Mouse (Mus musculus) splenic B cell, adult 2 months (primary cell): ENCODE measurements around the gene Acer3.

Experiments
- DNase-seq: peaks from one replicate; pipeline ENCODE4 v3.0.0-alpha.2; 2011; ENCODE audit warnings: low read depth, low spot score
- H3K27me3 ChIP-seq: 2 replicates; pipeline ENCODE4 v1.6.1; 2012; ENCODE audit warnings: mild to moderate bottlenecking, low read length, moderate library complexity, mixed read lengths; ENCODE audit not compliant: control insufficient read depth, poor library complexity, insufficient read depth, severe bottlenecking
- H3K36me3 ChIP-seq: 2 replicates; pipeline ENCODE4 v1.6.1; 2012; ENCODE audit warnings: mild to moderate bottlenecking, low read length, moderate library complexity, mixed read lengths; ENCODE audit not compliant: control insufficient read depth, poor library complexity, insufficient read depth, severe bottlenecking

Gene Acer3

GRCm38 (mm10) chr7:98171141-98172073 is 149.6 kb downstream of the Acer3 start:
- no peak for DNase-seq
- H3K36me3 ChIP-seq: no peaks in the 10 kb centered on the region
- H3K27me3 ChIP-seq: no peaks in the 10 kb centered on the region

- DNase-seq: peak; percentile 74
- Histone ChIP-seq H3K36me3 (peaks cover 1% of the 10 kb centered on the region; the same call in 1 of the 2 replicates), H3K27me3 (no peaks in the 10 kb centered on the region)
Observed at GRCm38 (mm10) chr7:98164999-98165528, 155.9 kb downstream of the Acer3 start.

GRCm38 (mm10) chr7:98164382-98164998 is 156.5 kb downstream of the Acer3 start:
- no peak for DNase-seq
- Histone ChIP-seq H3K36me3 (peaks cover 1% of the 10 kb centered on the region; the same call in 1 of the 2 replicates), H3K27me3 (no peaks in the 10 kb centered on the region)

GRCm38 (mm10) chr7:98163700-98164099 is 157.3 kb downstream of the Acer3 start:
- Histone ChIP-seq H3K27me3 (no peaks in the 10 kb centered on the region), H3K36me3 (peaks cover 1% of the 10 kb centered on the region; the same call in 1 of the 2 replicates)
- no peak for DNase-seq

GRCm38 (mm10) chr7:98162239-98162638 is 158.8 kb downstream of the Acer3 start:
- H3K27me3 ChIP-seq: no peaks in the 10 kb centered on the region
- DNase-seq: no peak
- peaks cover 1% of the 10 kb centered on the region; the same call in 1 of the 2 replicates for H3K36me3 ChIP-seq

GRCm38 (mm10) chr7:98160041-98160740 is 160.8 kb downstream of the Acer3 start:
- peaks cover 1% of the 10 kb centered on the region; the same call in 1 of the 2 replicates for H3K36me3 ChIP-seq
- H3K27me3 ChIP-seq: no peaks in the 10 kb centered on the region
- DNase-seq: no peak

GRCm38 (mm10) chr7:98158481-98158880 is 162.5 kb downstream of the Acer3 start:
- no peak for DNase-seq
- Histone ChIP-seq H3K27me3 (no peaks in the 10 kb centered on the region), H3K36me3 (peaks cover 1% of the 10 kb centered on the region; the same call in 1 of the 2 replicates)

GRCm38 (mm10) chr7:98157636-98158332 is 163.2 kb downstream of the Acer3 start:
- no peak for DNase-seq
- Histone ChIP-seq H3K27me3 (no peaks in the 10 kb centered on the region), H3K36me3 (peaks cover 1% of the 10 kb centered on the region; the same call in 1 of the 2 replicates)
